Mouse (Mus musculus) C2C12 (cell line): ENCODE measurements around the gene Il20rb. TPM values are rescaled to one million over a fixed set of nuclear protein-coding genes. Genes with fewer than 3 reads are reported as not detected.

Experiments used
- H3K27me3 ChIP-seq: one replicate; pipeline ENCODE4 v1.6.1; 2011; ENCODE audit not compliant: control insufficient read depth, insufficient read depth, insufficient read length
- H3K36me3 ChIP-seq: one replicate; pipeline ENCODE4 v1.6.1; 2011; ENCODE audit not compliant: control insufficient read depth, insufficient read depth
- H3K4me3 ChIP-seq: one replicate; pipeline ENCODE4 v1.5.1; 2011; ENCODE audit warnings: mild to moderate bottlenecking, control low read depth; ENCODE audit not compliant: poor library complexity, insufficient read depth, severe bottlenecking
- H3K79me2 ChIP-seq: one replicate; pipeline ENCODE4 v1.6.1; 2011; ENCODE audit not compliant: control insufficient read depth, insufficient read depth
- H3K79me3 ChIP-seq: one replicate; pipeline ENCODE4 v1.6.1; 2011; ENCODE audit warnings: low read depth, control low read depth
- H3ac ChIP-seq: one replicate; pipeline ENCODE3; 2011; ENCODE audit warnings: low read depth; ENCODE audit not compliant: control insufficient read depth, insufficient read length
- CEBPB ChIP-seq: IDR thresholded peaks from one replicate; pipeline ENCODE4 v1.6.1; 2011; ENCODE audit warnings: low read depth, mild to moderate bottlenecking, control low read depth, moderate library complexity
- CTCF ChIP-seq: IDR thresholded peaks from one replicate; pipeline ENCODE4 v1.5.1; 2011; ENCODE audit not compliant: control insufficient read depth, insufficient read depth, insufficient read length
- FOSL1 ChIP-seq: IDR thresholded peaks from one replicate; pipeline ENCODE4 v1.8.0; 2011; ENCODE audit warnings: mild to moderate bottlenecking, low read length; ENCODE audit not compliant: poor library complexity, insufficient read depth, severe bottlenecking
- MAX ChIP-seq: IDR thresholded peaks from one replicate; pipeline ENCODE4 v1.6.1; 2011; ENCODE audit warnings: mild to moderate bottlenecking, control low read depth
- MYOD1 ChIP-seq: IDR thresholded peaks from one replicate; pipeline ENCODE4 v1.6.1; 2011; ENCODE audit warnings: low read depth; ENCODE audit not compliant: control insufficient read depth, insufficient read length
- MYOG ChIP-seq: IDR thresholded peaks from one replicate; pipeline ENCODE4 v1.6.1; 2011; ENCODE audit not compliant: control insufficient read depth, insufficient read length; ENCODE audit errors: extremely low read depth
- USF1 ChIP-seq: IDR thresholded peaks from one replicate; pipeline ENCODE4 v1.6.1; 2011; ENCODE audit warnings: low read depth, mild to moderate bottlenecking, control low read depth, moderate library complexity
- polyA plus RNA-seq: library from polyadenylated mRNA; unstranded; fragments of >200 nt; fragmentation: generic; extraction: Trizol; gene quantifications from one replicate; pipeline ENCODE4 v1.2.1, GENCODE M21; 2012; ENCODE audit warnings: missing spikeins

Gene Il20rb
- polyA plus RNA-seq, 1 experiment = 0.35 TPM

- TF ChIP-seq MYOG (no peak), USF1 (no peak), CEBPB (no peak)
- no peaks in the 10 kb centered on the region for H3K36me3 ChIP-seq
- no peaks in the 10 kb centered on the region for H3K79me3 ChIP-seq
Measured at GRCm38 (mm10) chr9:100438994-100439393, 47.6 kb downstream of the Il20rb start.

GRCm38 (mm10) chr9:100436865-100437595 is 49.6 kb downstream of the Il20rb start:
- no peak overlapping the region for H3ac ChIP-seq
- H3K79me2 ChIP-seq = no peaks in the 10 kb centered on the region
- no peak for TF ChIP-seq FOSL1
- no peak for TF ChIP-seq CTCF
- TF ChIP-seq CEBPB = no peak
- TF ChIP-seq MYOD1 = no peak
- TF ChIP-seq USF1 = no peak
- no peak for TF ChIP-seq MAX
- TF ChIP-seq MYOG = no peak
- no peaks in the 10 kb centered on the region for H3K27me3 ChIP-seq
- H3K79me3 ChIP-seq = no peaks in the 10 kb centered on the region
- H3K36me3 ChIP-seq = no peaks in the 10 kb centered on the region
- no peak overlapping the region for H3K4me3 ChIP-seq

More at GRCm38 (mm10) chr9:100438994-100439393, 47.6 kb downstream of the Il20rb start:
- H3K4me3 ChIP-seq = no peak overlapping the region
- no peak overlapping the region for H3ac ChIP-seq
- no peaks in the 10 kb centered on the region for H3K79me2 ChIP-seq
- no peaks in the 10 kb centered on the region for H3K27me3 ChIP-seq

DNA sequence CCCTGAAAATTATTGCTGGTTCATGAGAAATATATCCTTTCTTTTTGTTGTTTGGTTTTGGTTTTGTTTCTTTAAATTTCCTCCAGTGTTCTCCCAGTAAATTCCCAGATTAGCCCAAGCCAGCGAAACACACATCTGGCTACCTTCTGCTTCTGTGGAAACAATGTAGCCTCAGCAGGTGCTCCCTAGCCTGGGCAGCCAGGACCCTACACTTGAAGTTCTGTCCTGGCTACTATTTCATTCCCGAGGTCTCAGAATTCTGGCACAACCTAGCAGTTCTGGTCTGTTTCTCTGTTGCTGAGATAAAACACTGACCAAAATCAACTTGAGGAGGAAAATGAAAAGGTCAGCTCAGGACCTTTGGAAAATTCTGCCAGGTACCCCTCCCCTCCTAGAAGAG is 55.2 kb downstream of the Il20rb start:
- H3ac ChIP-seq = no peak overlapping the region
- no peaks in the 10 kb centered on the region for H3K79me2 ChIP-seq
- H3K36me3 ChIP-seq = no peaks in the 10 kb centered on the region
- H3K79me3 ChIP-seq = no peaks in the 10 kb centered on the region
- TF ChIP-seq CEBPB (no peak), CTCF (no peak), FOSL1 (no peak), USF1 (no peak), MYOD1 (no peak), MYOG (no peak), MAX (no peak)
- H3K4me3 ChIP-seq = no peak overlapping the region
- no peaks in the 10 kb centered on the region for H3K27me3 ChIP-seq

DNA sequence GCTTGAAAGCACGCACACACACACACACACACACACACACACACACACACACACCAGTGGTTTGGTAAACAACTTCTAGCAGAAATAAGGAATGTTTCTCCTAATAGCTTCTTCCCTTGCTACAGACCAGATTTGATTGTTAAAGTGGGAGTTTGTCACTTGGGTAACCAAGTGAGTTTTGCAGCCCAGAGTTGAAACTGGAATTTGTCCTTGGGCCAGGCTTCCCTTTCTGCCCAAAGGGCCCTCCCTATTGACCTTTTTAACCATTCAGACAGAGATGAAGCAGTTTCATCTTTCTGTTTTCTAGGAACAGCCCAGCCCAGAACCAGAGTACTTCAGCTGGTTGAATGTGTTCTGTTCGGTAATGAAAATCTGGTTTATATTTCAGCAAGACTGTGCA is 55.7 kb downstream of the Il20rb start:
- H3K4me3 ChIP-seq = no peak overlapping the region
- no peaks in the 10 kb centered on the region for H3K79me2 ChIP-seq
- H3ac ChIP-seq = no peak overlapping the region
- no peaks in the 10 kb centered on the region for H3K79me3 ChIP-seq
- H3K27me3 ChIP-seq = no peaks in the 10 kb centered on the region
- TF ChIP-seq FOSL1 = no peak
- H3K36me3 ChIP-seq = no peaks in the 10 kb centered on the region

DNA sequence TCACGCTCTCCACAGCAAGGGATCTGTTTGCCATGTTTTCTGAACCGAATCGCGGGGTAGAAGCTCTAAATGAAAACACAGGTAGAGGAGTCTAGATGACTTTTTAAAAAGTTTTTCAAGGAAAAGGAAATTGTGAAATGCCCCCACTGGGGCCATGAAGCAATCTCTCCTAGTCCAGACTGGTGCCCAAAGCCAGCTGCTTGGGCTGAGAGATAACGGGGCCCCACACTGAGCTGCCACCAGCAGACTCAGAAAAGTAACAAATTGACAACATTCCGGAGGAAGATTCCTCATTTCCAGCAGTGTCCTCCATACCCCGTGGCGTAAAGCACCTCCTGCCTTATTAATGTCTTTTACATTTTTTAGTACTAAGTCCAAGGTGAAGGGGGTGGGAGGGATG is 66.9 kb downstream of the Il20rb start:
- Histone ChIP-seq H3ac (no peak overlapping the region), H3K27me3 (no peaks in the 10 kb centered on the region), H3K79me3 (no peaks in the 10 kb centered on the region), H3K4me3 (no peak overlapping the region), H3K36me3 (no peaks in the 10 kb centered on the region), H3K79me2 (no peaks in the 10 kb centered on the region)
- no peak for TF ChIP-seq FOSL1
- TF ChIP-seq MYOG = no peak
- no peak for TF ChIP-seq MAX
- no peak for TF ChIP-seq USF1
- TF ChIP-seq CEBPB = no peak
- TF ChIP-seq MYOD1 = no peak
- TF ChIP-seq CTCF = no peak

DNA sequence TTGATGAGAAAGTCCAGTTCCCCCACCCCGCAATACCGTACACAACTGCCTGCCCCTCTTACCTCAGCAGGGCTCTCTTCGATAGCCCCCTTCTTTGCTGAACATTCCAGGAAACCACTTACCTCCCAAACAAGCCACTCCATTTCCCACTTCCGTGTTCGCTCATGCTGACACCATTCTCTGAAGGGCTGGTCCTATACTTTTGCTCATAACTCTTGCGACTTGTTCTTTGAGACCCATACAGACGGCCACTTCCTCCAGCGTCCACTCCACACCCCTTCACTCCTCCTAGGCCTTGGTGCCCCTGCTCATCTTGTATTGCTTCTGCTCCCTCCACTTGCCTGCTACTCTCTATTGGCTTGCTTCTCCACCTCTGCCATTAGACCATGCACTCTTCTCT is 67.5 kb downstream of the Il20rb start:
- H3K36me3 ChIP-seq = no peaks in the 10 kb centered on the region
- H3K79me3 ChIP-seq = no peaks in the 10 kb centered on the region
- H3K4me3 ChIP-seq = no peak overlapping the region
- TF ChIP-seq CEBPB (no peak), USF1 (no peak), FOSL1 (no peak), MYOD1 (no peak)
- no peaks in the 10 kb centered on the region for H3K79me2 ChIP-seq
- H3ac ChIP-seq = no peak overlapping the region
- H3K27me3 ChIP-seq = no peaks in the 10 kb centered on the region
